In genomic region chr11:34344310-34344709, GRCm38 (mm10) we compare ENCODE assay signal across 12 mouse cellular contexts. TPM values are rescaled to one million over a fixed set of nuclear protein-coding genes. Genes with fewer than 3 reads are reported as not detected.
DNase-seq lines count a peak whose midpoint lies in the region; ATAC-seq lines count a peak whose summit lies in the region.
"Had no signal": no experiment of that assay in that cellular context is flagged by ENCODE, and none has a peak within 500 bp of the region (broad histone marks: within the 10 kb centered on the region; RNA-seq: fewer than 3 reads in every experiment).

No protein-coding gene starts in this region.

- ATAC-seq in heart, embryonic 12.5 days (ENCODE audit: insufficient number of reproducible peaks, low FRiP score), result no peak
- ATAC-seq in neural tube, embryonic 11.5 days (ENCODE audit: insufficient read depth, low FRiP score, low TSS enrichment), result peak; percentile 41; the same call in 1 of the 2 replicates
- peak; percentile 30; the same call in 1 of the 2 replicates for ATAC-seq in forebrain, embryonic 15.5 days (replicated peaks)
- peak; percentile 79 for ATAC-seq in neural tube, embryonic 13.5 days (ENCODE audit: low read depth)
- ATAC-seq: intestine, postnatal 0 days had no signal

- peak overlapping the region; percentile 56 for H3K27ac ChIP-seq in heart, embryonic 12.5 days (ENCODE audit: poor library complexity, severe bottlenecking)
- H3K27ac ChIP-seq in neural tube, embryonic 11.5 days (ENCODE audit: low read depth, low read length), result no peak overlapping the region
- H3K27ac ChIP-seq in forebrain, embryonic 15.5 days (replicated peaks), result no peak overlapping the region
- H3K27ac ChIP-seq in neural tube, embryonic 13.5 days (replicated peaks), result peak overlapping the region; percentile 78

- 0 out of 2 replicates have a peak overlapping the region, but pooled peaks have one; percentile 4 for H3K4me2 ChIP-seq in heart, embryonic 12.5 days
- no peak overlapping the region for H3K4me2 ChIP-seq in neural tube, embryonic 11.5 days (ENCODE audit: low read depth)
- no peak overlapping the region for H3K4me2 ChIP-seq in forebrain, embryonic 15.5 days (replicated peaks)
- H3K4me2 ChIP-seq in neural tube, embryonic 13.5 days, result no peak overlapping the region

- WGBS in heart, embryonic 12.5 days, result 57% methylated on average over 5 of the region's 5 CpGs
- WGBS in neural tube, embryonic 11.5 days, result 61% methylated on average over 5 of the region's 5 CpGs
- 38% methylated on average over 5 of the region's 5 CpGs for WGBS in forebrain, embryonic 15.5 days
- 17% methylated on average over 5 of the region's 5 CpGs for WGBS in neural tube, embryonic 13.5 days

- no peak for DNase-seq in heart, adult 8-10 months (ENCODE audit: low spot score)
- no peak for DNase-seq in neural tube, embryonic 11.5 days (ENCODE audit: low spot score)
- DNase-seq in neural tube, embryonic 10.5 days (ENCODE audit: extremely low spot score, low spot score), result no peak
- DNase-seq in urinary bladder, postnatal 14 days (ENCODE audit: low spot score), result no peak
- DNase-seq in urinary bladder, postnatal 25 days (ENCODE audit: low spot score), result no peak
- DNase-seq: gastrocnemius, postnatal 36 days; lung, adult 2 months had no signal

- no peaks in the 10 kb centered on the region for H3K27me3 ChIP-seq in heart, embryonic 12.5 days (replicated peaks)
- H3K27me3 ChIP-seq in neural tube, embryonic 11.5 days (ENCODE audit: control insufficient read depth, insufficient read depth, low read length), result no peaks in the 10 kb centered on the region
- no peaks in the 10 kb centered on the region for H3K27me3 ChIP-seq in forebrain, embryonic 15.5 days
- no peaks in the 10 kb centered on the region; the same call in 1 of the 2 replicates for H3K27me3 ChIP-seq in neural tube, embryonic 13.5 days

- no peaks in the 10 kb centered on the region for H3K36me3 ChIP-seq in heart, embryonic 12.5 days
- H3K36me3 ChIP-seq in neural tube, embryonic 11.5 days (ENCODE audit: control insufficient read depth, insufficient read depth, low read length), result no peaks in the 10 kb centered on the region
- no peaks in the 10 kb centered on the region for H3K36me3 ChIP-seq in forebrain, embryonic 15.5 days
- H3K36me3 ChIP-seq in neural tube, embryonic 13.5 days, result no peaks in the 10 kb centered on the region

- peaks cover 44% of the 10 kb centered on the region for H3K4me1 ChIP-seq in heart, embryonic 12.5 days (replicated peaks)
- no peaks in the 10 kb centered on the region for H3K4me1 ChIP-seq in neural tube, embryonic 11.5 days (ENCODE audit: control insufficient read depth, insufficient read depth, low read length)
- H3K4me1 ChIP-seq in forebrain, embryonic 15.5 days, result peaks cover 22% of the 10 kb centered on the region
- peaks cover 37% of the 10 kb centered on the region for H3K4me1 ChIP-seq in neural tube, embryonic 13.5 days (replicated peaks)

- no peak overlapping the region for H3K9ac ChIP-seq in heart, embryonic 12.5 days
- no peak overlapping the region for H3K9ac ChIP-seq in neural tube, embryonic 11.5 days (ENCODE audit: low read length)
- no peak overlapping the region for H3K9ac ChIP-seq in forebrain, embryonic 15.5 days (replicated peaks)
- H3K9ac ChIP-seq in neural tube, embryonic 13.5 days, result no peak overlapping the region

- H3K9me3 ChIP-seq in heart, embryonic 12.5 days (replicated peaks), result no peaks in the 10 kb centered on the region
- no peaks in the 10 kb centered on the region for H3K9me3 ChIP-seq in neural tube, embryonic 11.5 days (ENCODE audit: control insufficient read depth, low read length)
- H3K9me3 ChIP-seq in forebrain, embryonic 15.5 days, result no peaks in the 10 kb centered on the region
- no peaks in the 10 kb centered on the region for H3K9me3 ChIP-seq in neural tube, embryonic 13.5 days

- no peak overlapping the region for H3K4me3 ChIP-seq in heart, embryonic 12.5 days
- H3K4me3 ChIP-seq in neural tube, embryonic 11.5 days (ENCODE audit: low read depth, low read length), result no peak overlapping the region
- no peak overlapping the region for H3K4me3 ChIP-seq in forebrain, embryonic 15.5 days
- H3K4me3 ChIP-seq in neural tube, embryonic 13.5 days, result no peak overlapping the region
- H3K4me3 ChIP-seq: erythroblast, embryonic 14.5 days had no signal

RNA-seq across cellular contexts. Expression of gene Fam196b, which starts 29.7 kb away (rescaled TPM):
- 0.55 and 0.61 TPM in 2 replicates for polyA plus RNA-seq in heart, embryonic 12.5 days (2016; fragmentation: Nextera tagmentation; extraction: Ambion mirVana)
- not detected for total RNA-seq in heart, adult 8-10 months (2022)
- polyA plus RNA-seq in neural tube, embryonic 11.5 days (2014; fragmentation: Nextera tagmentation; extraction: Ambion mirVana), result 1.4 and 1.7 TPM in 2 replicates
- 1.9 and 2.2 TPM in 2 replicates for polyA plus RNA-seq in forebrain, embryonic 15.5 days (2015; fragmentation: Nextera tagmentation; extraction: Ambion mirVana)
- 3.4 and 3.8 TPM in 2 replicates for polyA plus RNA-seq in neural tube, embryonic 13.5 days (2015; fragmentation: Nextera tagmentation; extraction: Ambion mirVana)
- polyA plus RNA-seq: erythroblast, embryonic 14.5 days had no signal

Comparison
In these comparisons a context has a peak if more than half of its experiments do, and no peak if none do; other contexts are left out.
1. H3K27ac ChIP-seq: peak in heart, embryonic 12.5 days (single experiment) and neural tube, embryonic 13.5 days (single experiment); none in neural tube, embryonic 11.5 days (single experiment) and forebrain, embryonic 15.5 days (single experiment).